Mouse (Mus musculus) embryonic facial prominence, embryonic 15.5 days (tissue): Measurements from ENCODE around the gene Sec14l2. TPM values are rescaled to one million over a fixed set of nuclear protein-coding genes. Genes with fewer than 3 reads are reported as not detected.
"Not testable (repeated sequence)": the region's sequence is repeated elsewhere in the genome, so short reads cannot be mapped to it uniquely, and the experiment has no call there.

Experiments used
- ATAC-seq: fragments of 200-750 bp; cut with Nextera tagmentation; 2 replicates; pipeline ENCODE4 v1.8.0; 2017; ENCODE audit warnings: low read depth, moderate TSS enrichment; ENCODE audit not compliant: insufficient number of reproducible peaks, low FRiP score, low TSS enrichment
- H3K27ac ChIP-seq: fragments of 300-500 bp; sonication (generic); replicated peaks from 2 replicates; pipeline ENCODE4 v1.5.1; 2015; ENCODE audit warnings: mild to moderate bottlenecking, inconsistent platforms
- H3K27me3 ChIP-seq: fragments of 300-500 bp; sonication (generic); 2 replicates; pipeline ENCODE4 v1.6.1; 2015; ENCODE audit warnings: inconsistent platforms
- H3K36me3 ChIP-seq: fragments of 300-500 bp; sonication (generic); 2 replicates; pipeline ENCODE4 v1.6.1; 2015; ENCODE audit warnings: mild to moderate bottlenecking, inconsistent platforms
- H3K4me1 ChIP-seq: fragments of 300-500 bp; sonication (generic); 2 replicates; pipeline ENCODE4 v1.6.1; 2015; ENCODE audit warnings: inconsistent platforms
- H3K4me2 ChIP-seq: fragments of 300-500 bp; sonication (generic); replicated peaks from 2 replicates; pipeline ENCODE4 v1.6.1; 2015; ENCODE audit warnings: mild to moderate bottlenecking, inconsistent platforms
- H3K4me3 ChIP-seq: fragments of 300-500 bp; sonication (generic); replicated peaks from 2 replicates; pipeline ENCODE4 v1.5.1; 2015; ENCODE audit warnings: mild to moderate bottlenecking, inconsistent platforms
- H3K9ac ChIP-seq: fragments of 300-500 bp; sonication (generic); 2 replicates; pipeline ENCODE4 v1.6.1; 2015; ENCODE audit warnings: inconsistent platforms
- H3K9me3 ChIP-seq: fragments of 300-500 bp; sonication (generic); replicated peaks from 2 replicates; pipeline ENCODE4 v1.6.1; 2016; ENCODE audit warnings: inconsistent platforms
- WGBS: fragments of 180-500 bp; shearing (Covaris S2); methylation state at CpG from one replicate; pipeline ENCODE4 v1.1.7; 2015; 5-methylcytosine and 5-hydroxymethylcytosine counted together
- polyA plus RNA-seq: library from polyadenylated mRNA; unstranded; fragments of >200 nt; fragmentation: Nextera tagmentation; extraction: Ambion mirVana; gene quantifications from 2 replicates; pipeline ENCODE4 v1.2.1, GENCODE M21; 2015

Gene Sec14l2
- polyA plus RNA-seq, 1 experiment from 2014 or later = 4.7 TPM

GRCm38 (mm10) chr11:4127059-4127458 lies 3.8 kb upstream of the Sec14l2 start:
- Histone ChIP-seq H3K4me3 (no peak overlapping the region), H3K4me2 (no peak overlapping the region), H3K27me3 (no peaks in the 10 kb centered on the region), H3K4me1 (no peaks in the 10 kb centered on the region), H3K27ac (no peak overlapping the region), H3K36me3 (no peaks in the 10 kb centered on the region), H3K9ac (no peak overlapping the region), H3K9me3 (no peaks in the 10 kb centered on the region; the same call in 1 of the 2 replicates)
- no peak for ATAC-seq
- WGBS = 77% methylated on average over 1 of the region's 1 CpGs

DNA sequence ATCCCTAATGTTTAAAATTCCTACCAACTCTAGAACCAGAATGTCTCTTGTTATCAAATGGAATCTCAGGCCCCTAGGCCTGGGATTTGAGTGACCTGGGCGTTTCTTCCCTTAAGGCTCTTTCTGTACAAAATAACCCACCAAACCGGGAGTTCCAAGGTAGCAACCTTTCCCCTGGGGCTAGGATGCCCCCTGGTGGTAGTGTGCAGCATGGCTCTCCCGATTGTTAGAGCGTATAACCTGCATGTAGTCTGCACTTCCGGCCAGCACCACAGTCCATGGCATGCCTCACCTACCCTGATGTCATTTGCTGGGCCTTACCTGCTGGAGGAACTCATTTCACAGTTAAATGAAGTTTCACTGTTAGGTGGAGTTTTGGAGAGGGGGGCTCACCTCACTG lies 707 bp upstream of the Sec14l2 start:
- no peak overlapping the region for H3K27ac ChIP-seq
- ATAC-seq = no peak
- H3K27me3 ChIP-seq = peaks cover 14% of the 10 kb centered on the region; the same call in 1 of the 2 replicates
- H3K9ac ChIP-seq = no peak overlapping the region
- H3K4me1 ChIP-seq = peaks cover 1% of the 10 kb centered on the region
- no peak overlapping the region for H3K4me2 ChIP-seq
- H3K4me3 ChIP-seq = no peak overlapping the region
- no peaks in the 10 kb centered on the region; the same call in 1 of the 2 replicates for H3K9me3 ChIP-seq
- H3K36me3 ChIP-seq = no peaks in the 10 kb centered on the region
- WGBS = 57% methylated on average over 5 of the region's 5 CpGs

- H3K9ac ChIP-seq = no peak overlapping the region
- no peak overlapping the region for H3K27ac ChIP-seq
- peaks cover 17% of the 10 kb centered on the region for H3K4me1 ChIP-seq
- 81% methylated on average over 5 of the region's 5 CpGs for WGBS
- no peak overlapping the region for H3K4me3 ChIP-seq
- no peak for ATAC-seq
- H3K9me3 ChIP-seq = no peaks in the 10 kb centered on the region; the same call in 1 of the 2 replicates
- H3K27me3 ChIP-seq = peaks cover 17% of the 10 kb centered on the region; the same call in 1 of the 2 replicates
- no peaks in the 10 kb centered on the region for H3K36me3 ChIP-seq
- no peak overlapping the region for H3K4me2 ChIP-seq
These were observed 989 bp downstream of the Sec14l2 start for GRCm38 (mm10) chr11:4122226-4122625.

DNA sequence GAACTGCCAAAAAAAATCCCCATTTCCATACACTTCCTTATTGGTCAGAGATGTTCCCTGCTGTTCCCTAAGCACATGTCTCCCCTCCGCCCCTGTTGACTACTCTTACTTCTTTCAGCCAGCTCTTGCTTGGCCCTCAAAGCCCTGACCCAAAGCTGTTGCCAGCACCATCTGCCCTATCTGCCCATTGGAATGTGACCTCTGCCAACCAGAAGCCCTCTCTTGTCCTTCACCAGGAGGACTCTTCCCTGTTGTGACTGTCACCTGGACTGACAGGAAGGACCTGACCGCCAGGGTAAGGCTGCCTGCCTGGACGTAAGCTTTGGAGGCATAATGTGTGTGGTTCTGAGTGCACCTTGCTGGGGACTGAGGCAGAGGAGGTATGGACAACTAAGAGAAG lies 1.5 kb downstream of the Sec14l2 start:
- Histone ChIP-seq H3K36me3 (no peaks in the 10 kb centered on the region), H3K4me2 (no peak overlapping the region), H3K27me3 (peaks cover 17% of the 10 kb centered on the region; the same call in 1 of the 2 replicates), H3K9me3 (no peaks in the 10 kb centered on the region; the same call in 1 of the 2 replicates), H3K4me3 (no peak overlapping the region), H3K9ac (no peak overlapping the region), H3K27ac (no peak overlapping the region), H3K4me1 (peaks cover 21% of the 10 kb centered on the region)
- WGBS = 75% methylated on average over 3 of the region's 3 CpGs
- no peak for ATAC-seq

GRCm38 (mm10) chr11:4119635-4120034 lies 3.6 kb downstream of the Sec14l2 start:
- ATAC-seq = no peak
- Histone ChIP-seq H3K9ac (no peak overlapping the region), H3K9me3 (no peaks in the 10 kb centered on the region), H3K36me3 (no peaks in the 10 kb centered on the region), H3K4me2 (no peak overlapping the region), H3K27me3 (peaks cover 17% of the 10 kb centered on the region; the same call in 1 of the 2 replicates), H3K27ac (no peak overlapping the region), H3K4me1 (peaks cover 26% of the 10 kb centered on the region), H3K4me3 (no peak overlapping the region)
- 83% methylated on average over 5 of the region's 5 CpGs for WGBS

GRCm38 (mm10) chr11:4118081-4118921 lies 4.9 kb downstream of the Sec14l2 start:
- H3K4me3 ChIP-seq = peak overlapping the region; percentile 56
- H3K9me3 ChIP-seq = no peaks in the 10 kb centered on the region
- peaks cover 17% of the 10 kb centered on the region; the same call in 1 of the 2 replicates for H3K27me3 ChIP-seq
- H3K4me2 ChIP-seq = peak overlapping the region; percentile 95
- H3K9ac ChIP-seq = peak overlapping the region; percentile 49
- H3K36me3 ChIP-seq = no peaks in the 10 kb centered on the region
- peak; percentile 43; the same call in 1 of the 2 replicates for ATAC-seq
- peak overlapping the region; percentile 45; the same call in 1 of the 2 replicates for H3K27ac ChIP-seq
- 2% methylated on average over 41 of the region's 41 CpGs for WGBS
- H3K4me1 ChIP-seq = peaks cover 30% of the 10 kb centered on the region

DNA sequence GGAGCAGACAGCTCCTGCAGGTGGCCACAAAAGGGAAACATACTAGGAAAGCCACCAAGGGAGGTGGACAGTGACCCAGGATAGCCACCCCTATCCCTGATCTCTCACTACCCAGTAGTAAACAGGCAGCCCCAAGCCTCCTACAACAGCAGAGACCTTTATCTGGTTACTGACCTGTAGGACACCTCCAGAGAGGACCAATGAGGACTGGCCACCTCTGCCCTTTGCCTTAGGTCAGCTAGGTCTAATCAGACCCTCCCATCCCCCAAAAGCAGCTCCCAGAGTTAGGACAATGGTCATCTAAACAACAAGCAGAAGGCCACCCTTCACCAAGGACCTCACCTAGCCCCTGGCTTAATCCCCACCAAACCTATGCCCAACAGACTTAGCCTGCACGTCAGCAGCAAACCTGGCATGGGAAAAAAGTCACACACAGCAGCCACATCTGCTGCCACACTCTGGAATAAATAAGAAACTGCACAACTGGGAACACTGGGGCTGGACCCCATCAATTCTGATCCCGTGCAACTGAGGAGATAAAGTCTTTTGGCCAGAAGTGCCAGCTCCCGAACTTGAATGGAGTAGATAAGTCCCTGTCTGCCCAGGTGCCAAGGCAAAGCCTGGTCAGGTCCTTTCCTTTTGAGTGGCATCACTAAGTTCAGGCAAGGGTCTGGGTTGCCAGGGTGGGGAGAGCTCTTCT lies 5.7 kb downstream of the Sec14l2 start:
- ATAC-seq = no peak
- 28% methylated on average over 3 of the region's 3 CpGs for WGBS
- H3K36me3 ChIP-seq = no peaks in the 10 kb centered on the region
- peak overlapping the region; percentile 49; the same call in 1 of the 2 replicates for H3K9ac ChIP-seq
- peak overlapping the region; percentile 56 for H3K4me3 ChIP-seq
- peaks cover 17% of the 10 kb centered on the region; the same call in 1 of the 2 replicates for H3K27me3 ChIP-seq
- peaks cover 31% of the 10 kb centered on the region for H3K4me1 ChIP-seq
- H3K9me3 ChIP-seq = no peaks in the 10 kb centered on the region
- H3K4me2 ChIP-seq = peak overlapping the region; percentile 95
- H3K27ac ChIP-seq = no peak overlapping the region

- H3K36me3 ChIP-seq = no peaks in the 10 kb centered on the region
- H3K9ac ChIP-seq = no peak overlapping the region
- H3K27me3 ChIP-seq = peaks cover 14% of the 10 kb centered on the region; the same call in 1 of the 2 replicates
- H3K4me1 ChIP-seq = peaks cover 31% of the 10 kb centered on the region
- 44% methylated on average over 11 of the region's 11 CpGs for WGBS
- no peak overlapping the region for H3K4me2 ChIP-seq
- H3K4me3 ChIP-seq = no peak overlapping the region
- H3K9me3 ChIP-seq = no peaks in the 10 kb centered on the region
- no peak for ATAC-seq
- no peak overlapping the region for H3K27ac ChIP-seq
These were observed 6.6 kb downstream of the Sec14l2 start for GRCm38 (mm10) chr11:4116458-4117141.

GRCm38 (mm10) chr11:4115407-4115806 lies 7.8 kb downstream of the Sec14l2 start:
- H3K27me3 ChIP-seq = peaks cover 14% of the 10 kb centered on the region; the same call in 1 of the 2 replicates
- no peak overlapping the region for H3K4me3 ChIP-seq
- no peak for ATAC-seq
- peaks cover 31% of the 10 kb centered on the region for H3K4me1 ChIP-seq
- no peak overlapping the region for H3K9ac ChIP-seq
- H3K36me3 ChIP-seq = 0 out of 2 replicates have a peak, but pooled peaks cover 7% of the 10 kb centered on the region
- H3K9me3 ChIP-seq = no peaks in the 10 kb centered on the region
- H3K4me2 ChIP-seq = no peak overlapping the region
- no peak overlapping the region for H3K27ac ChIP-seq
- WGBS = 87% methylated on average over 4 of the region's 4 CpGs

GRCm38 (mm10) chr11:4114541-4114940 lies 8.7 kb downstream of the Sec14l2 start:
- WGBS = 77% methylated on average over 6 of the region's 6 CpGs
- not testable (repeated sequence) for ATAC-seq
- H3K4me1 ChIP-seq = peaks cover 31% of the 10 kb centered on the region

DNA sequence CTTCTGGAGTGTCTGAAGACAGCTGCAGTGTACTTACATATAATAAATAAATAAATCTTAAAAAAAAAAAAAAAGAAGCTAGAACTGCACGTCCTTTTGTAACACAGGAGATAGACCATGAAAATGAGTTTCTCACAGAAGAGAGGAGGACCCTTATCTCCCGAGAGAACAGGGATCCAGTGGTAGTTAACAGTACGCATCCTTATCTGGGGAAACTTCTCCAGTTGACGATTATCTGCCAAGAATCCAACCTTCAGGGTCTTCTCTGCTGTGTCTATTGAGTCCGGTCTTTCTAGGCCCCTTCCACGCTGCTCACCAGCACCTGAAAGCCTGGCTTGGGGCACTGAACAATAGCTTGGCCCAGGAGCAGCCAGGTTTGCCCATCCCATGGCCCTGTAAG lies 9.2 kb downstream of the Sec14l2 start:
- WGBS = 85% methylated on average over 6 of the region's 6 CpGs
- H3K27me3 ChIP-seq = 0 out of 2 replicates have a peak, but pooled peaks cover 3% of the 10 kb centered on the region
- no peak for ATAC-seq
- H3K4me1 ChIP-seq = peaks cover 30% of the 10 kb centered on the region
- H3K9me3 ChIP-seq = no peaks in the 10 kb centered on the region
- H3K4me3 ChIP-seq = no peak overlapping the region
- no peak overlapping the region for H3K9ac ChIP-seq
- no peak overlapping the region for H3K4me2 ChIP-seq
- H3K27ac ChIP-seq = no peak overlapping the region
- H3K36me3 ChIP-seq = 0 out of 2 replicates have a peak, but pooled peaks cover 9% of the 10 kb centered on the region

More at GRCm38 (mm10) chr11:4114541-4114940, 8.7 kb downstream of the Sec14l2 start:
- H3K9me3 ChIP-seq, H3K4me3 ChIP-seq, H3K36me3 ChIP-seq, H3K9ac ChIP-seq, H3K4me2 ChIP-seq, H3K27ac ChIP-seq, H3K27me3 ChIP-seq: not testable (repeated sequence)
